Mouse (Mus musculus) stomach, embryonic 16.5 days (tissue): Measurements from ENCODE around the gene Ralbp1. TPM values are rescaled to one million over a fixed set of nuclear protein-coding genes. Genes with fewer than 3 reads are reported as not detected.
A peak's percentile ranks its signal among the peaks of the same experiment; 100 is the strongest.

Source experiments
- ATAC-seq: fragments of 200-750 bp; cut with Nextera tagmentation; 2 replicates; pipeline ENCODE4 v1.8.0; 2017; ENCODE audit warnings: moderate number of reproducible peaks, moderate TSS enrichment; ENCODE audit not compliant: insufficient read depth, low FRiP score
- H3K27ac ChIP-seq: fragments of 300-500 bp; sonication (generic); 2 replicates; pipeline ENCODE4 v1.5.1; 2014; ENCODE audit warnings: low read length
- H3K27me3 ChIP-seq: fragments of 300-500 bp; sonication (generic); 2 replicates; pipeline ENCODE4 v1.6.1; 2014; ENCODE audit warnings: low read length, control low read depth, mixed read lengths; ENCODE audit not compliant: control insufficient read depth, insufficient read depth
- H3K36me3 ChIP-seq: fragments of 300-500 bp; sonication (generic); 2 replicates; pipeline ENCODE4 v1.6.1; 2014; ENCODE audit warnings: low read length; ENCODE audit not compliant: control insufficient read depth, insufficient read depth
- H3K4me1 ChIP-seq: fragments of 300-500 bp; sonication (generic); 2 replicates; pipeline ENCODE4 v1.6.1; 2014; ENCODE audit warnings: low read length, control low read depth, mixed read lengths; ENCODE audit not compliant: control insufficient read depth, insufficient read depth
- H3K4me2 ChIP-seq: fragments of 300-500 bp; sonication (generic); 2 replicates; pipeline ENCODE4 v1.6.1; 2014; ENCODE audit warnings: low read depth, low read length, mixed read lengths
- H3K4me3 ChIP-seq: fragments of 300-500 bp; sonication (generic); replicated peaks from 2 replicates; pipeline ENCODE4 v1.5.1; 2014; ENCODE audit warnings: mild to moderate bottlenecking, low read length
- H3K9ac ChIP-seq: fragments of 300-500 bp; sonication (generic); 2 replicates; pipeline ENCODE4 v1.6.1; 2014; ENCODE audit warnings: low read length
- H3K9me3 ChIP-seq: fragments of 300-500 bp; sonication (generic); replicated peaks from 2 replicates; pipeline ENCODE4 v1.6.1; 2016; ENCODE audit warnings: low read length, control low read depth; ENCODE audit not compliant: control insufficient read depth
- WGBS: fragments of 180-500 bp; shearing (Covaris S2); extraction: QIAGEN DNeasy Blood & Tissue Kit; methylation state at CpG from one replicate; pipeline ENCODE4 v1.1.7; 2014; 5-methylcytosine and 5-hydroxymethylcytosine counted together
- polyA plus RNA-seq: library from polyadenylated mRNA; unstranded; fragments of >200 nt; fragmentation: Nextera tagmentation; extraction: Ambion mirVana; gene quantifications from 2 replicates; pipeline ENCODE4 v1.2.1, GENCODE M21; 2015

Ralbp1 gene
- polyA plus RNA-seq, 1 experiment from 2014 or later = 87.0 TPM

DNA sequence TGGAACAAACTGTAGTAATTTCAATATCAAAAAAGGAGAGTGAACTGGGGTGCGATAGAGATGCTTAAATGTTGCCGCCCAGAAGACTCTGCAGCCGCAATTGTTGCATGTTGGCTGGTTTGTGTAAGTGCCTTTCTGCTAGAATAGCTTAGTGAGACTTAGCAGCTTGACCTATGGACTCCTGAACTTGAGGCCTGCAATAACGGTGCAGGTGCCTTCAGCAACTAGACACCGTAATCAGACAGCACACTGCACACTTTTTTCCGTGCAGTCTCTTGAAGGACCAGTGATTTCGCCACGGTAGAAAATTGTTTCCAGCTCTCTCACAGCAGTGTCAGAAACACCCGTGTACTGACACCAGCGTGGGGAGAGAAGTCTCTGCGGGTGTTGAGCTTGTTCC is 56.6 kb downstream of the Ralbp1 start:
- Histone ChIP-seq H3K27me3 (no peaks in the 10 kb centered on the region), H3K9ac (no peak overlapping the region), H3K9me3 (no peaks in the 10 kb centered on the region), H3K4me2 (no peak overlapping the region), H3K4me1 (0 out of 2 replicates have a peak, but pooled peaks cover 4% of the 10 kb centered on the region), H3K27ac (no peak overlapping the region), H3K4me3 (no peak overlapping the region), H3K36me3 (peaks cover 22% of the 10 kb centered on the region)
- ATAC-seq = no peak
- WGBS = 92% methylated on average over 11 of the region's 11 CpGs

DNA sequence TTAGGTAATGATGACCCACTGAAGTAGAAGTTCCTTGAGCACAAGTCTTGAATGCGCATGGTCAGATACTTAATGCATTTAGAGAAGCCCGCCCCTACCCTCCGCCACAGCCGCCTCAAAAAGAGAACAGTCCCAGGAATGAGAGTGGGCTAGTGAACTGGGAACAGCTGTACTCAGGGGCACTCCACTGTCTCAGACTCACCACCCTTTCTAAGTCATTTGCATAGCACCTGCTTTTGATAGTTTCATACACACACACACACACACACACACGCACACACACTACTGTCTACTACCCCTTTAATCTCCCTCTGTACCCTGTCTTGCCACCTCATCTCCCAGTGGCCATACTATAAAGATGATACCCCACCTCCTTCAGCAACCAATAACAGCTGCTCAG is 57.7 kb downstream of the Ralbp1 start:
- 89% methylated on average over 5 of the region's 5 CpGs for WGBS

GRCm38 (mm10) chr17:65827119-65827840 is 58.3 kb downstream of the Ralbp1 start:
- Histone ChIP-seq H3K27me3 (no peaks in the 10 kb centered on the region), H3K36me3 (peaks cover 16% of the 10 kb centered on the region), H3K9ac (no peak overlapping the region), H3K9me3 (no peaks in the 10 kb centered on the region), H3K4me3 (no peak overlapping the region), H3K4me1 (0 out of 2 replicates have a peak, but pooled peaks cover 4% of the 10 kb centered on the region), H3K27ac (no peak overlapping the region), H3K4me2 (no peak overlapping the region)
- no peak for ATAC-seq
- WGBS = 93% methylated on average over 16 of the region's 16 CpGs

More for the DNA sequence above, 57.7 kb downstream of the Ralbp1 start:
- no peaks in the 10 kb centered on the region for H3K27me3 ChIP-seq
- H3K9me3 ChIP-seq = no peaks in the 10 kb centered on the region
- no peak overlapping the region for H3K27ac ChIP-seq
- ATAC-seq = no peak
- H3K36me3 ChIP-seq = peaks cover 17% of the 10 kb centered on the region
- H3K9ac ChIP-seq = no peak overlapping the region
- H3K4me3 ChIP-seq = no peak overlapping the region
- no peak overlapping the region for H3K4me2 ChIP-seq
- H3K4me1 ChIP-seq = 0 out of 2 replicates have a peak, but pooled peaks cover 4% of the 10 kb centered on the region

DNA sequence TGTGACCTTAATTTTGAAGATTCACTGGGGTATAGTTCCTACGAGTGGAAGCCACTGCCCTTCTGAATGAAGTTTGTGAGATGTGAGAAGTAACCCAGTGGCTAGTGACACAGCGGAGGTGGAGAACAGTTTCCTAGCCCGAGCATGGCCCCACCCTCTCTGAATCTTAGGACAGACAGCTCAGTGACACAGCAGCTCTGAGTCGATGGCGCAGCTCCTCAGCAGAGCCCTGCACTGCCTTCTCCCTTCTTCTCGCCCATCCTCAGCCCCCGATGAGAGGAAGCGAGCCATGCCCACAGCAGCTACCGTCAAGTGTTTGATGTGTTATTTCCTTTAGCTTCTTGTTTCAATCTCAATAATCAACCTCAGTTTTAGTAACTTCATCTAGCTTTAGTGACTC is 59.3 kb downstream of the Ralbp1 start:
- H3K9me3 ChIP-seq = no peaks in the 10 kb centered on the region
- 77% methylated on average over 9 of the region's 9 CpGs for WGBS
- H3K27me3 ChIP-seq = no peaks in the 10 kb centered on the region
- H3K27ac ChIP-seq = no peak overlapping the region
- H3K4me1 ChIP-seq = 0 out of 2 replicates have a peak, but pooled peaks cover 4% of the 10 kb centered on the region
- peaks cover 12% of the 10 kb centered on the region; the same call in 1 of the 2 replicates for H3K36me3 ChIP-seq
- no peak overlapping the region for H3K4me2 ChIP-seq
- H3K4me3 ChIP-seq = no peak overlapping the region
- ATAC-seq = no peak
- H3K9ac ChIP-seq = no peak overlapping the region

DNA sequence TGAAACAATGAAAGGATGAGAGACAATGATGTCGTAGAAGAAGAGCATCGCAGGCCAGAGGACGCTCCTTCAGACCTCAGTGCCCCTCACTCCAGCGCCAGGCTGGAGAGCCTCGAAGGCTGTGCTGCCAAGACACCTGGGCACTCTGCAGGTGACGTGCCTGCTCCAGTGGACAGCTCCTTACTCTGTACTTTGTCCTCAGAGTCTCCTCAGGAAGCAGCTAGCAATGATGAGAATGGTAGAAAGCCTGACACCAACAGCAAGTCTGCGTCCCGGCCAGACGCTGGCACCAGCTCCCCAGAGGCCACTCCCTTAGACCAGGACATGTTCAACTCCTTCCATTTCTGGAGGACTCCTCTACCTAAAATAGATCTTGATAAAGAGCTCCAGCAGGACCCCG is 61.4 kb downstream of the Ralbp1 start:
- Histone ChIP-seq H3K36me3 (peaks cover 12% of the 10 kb centered on the region; the same call in 1 of the 2 replicates), H3K4me2 (no peak overlapping the region), H3K27me3 (no peaks in the 10 kb centered on the region), H3K9me3 (no peaks in the 10 kb centered on the region), H3K9ac (no peak overlapping the region), H3K4me3 (no peak overlapping the region), H3K27ac (no peak overlapping the region), H3K4me1 (no peaks in the 10 kb centered on the region)
- ATAC-seq = no peak
- 91% methylated on average over 10 of the region's 10 CpGs for WGBS

DNA sequence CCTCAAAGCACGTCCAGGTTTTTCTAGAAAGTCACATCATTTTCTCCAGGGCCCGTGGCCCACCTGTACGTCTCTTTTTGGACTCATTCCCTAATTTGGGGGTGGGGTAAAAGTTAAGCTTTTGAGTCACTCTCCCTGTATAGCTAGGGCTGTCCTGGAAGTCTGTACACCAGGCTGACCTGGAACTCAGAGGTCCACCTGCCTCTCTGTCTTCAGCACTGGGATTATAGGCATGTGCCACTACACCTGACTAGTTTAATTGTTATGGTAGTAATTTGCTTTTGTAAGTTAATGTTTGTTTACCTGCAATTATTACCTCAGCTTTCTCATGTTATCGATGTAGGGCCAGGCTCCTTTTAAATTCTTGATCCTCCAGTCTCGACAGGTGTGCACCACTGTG is 63.2 kb downstream of the Ralbp1 start:
- no peaks in the 10 kb centered on the region for H3K27me3 ChIP-seq
- ATAC-seq = no peak
- H3K36me3 ChIP-seq = peaks cover 10% of the 10 kb centered on the region; the same call in 1 of the 2 replicates
- H3K9me3 ChIP-seq = no peaks in the 10 kb centered on the region
- no peak overlapping the region for H3K4me2 ChIP-seq
- H3K4me1 ChIP-seq = no peaks in the 10 kb centered on the region
- 86% methylated on average over 5 of the region's 5 CpGs for WGBS
- no peak overlapping the region for H3K9ac ChIP-seq
- no peak overlapping the region for H3K27ac ChIP-seq
- no peak overlapping the region for H3K4me3 ChIP-seq

DNA sequence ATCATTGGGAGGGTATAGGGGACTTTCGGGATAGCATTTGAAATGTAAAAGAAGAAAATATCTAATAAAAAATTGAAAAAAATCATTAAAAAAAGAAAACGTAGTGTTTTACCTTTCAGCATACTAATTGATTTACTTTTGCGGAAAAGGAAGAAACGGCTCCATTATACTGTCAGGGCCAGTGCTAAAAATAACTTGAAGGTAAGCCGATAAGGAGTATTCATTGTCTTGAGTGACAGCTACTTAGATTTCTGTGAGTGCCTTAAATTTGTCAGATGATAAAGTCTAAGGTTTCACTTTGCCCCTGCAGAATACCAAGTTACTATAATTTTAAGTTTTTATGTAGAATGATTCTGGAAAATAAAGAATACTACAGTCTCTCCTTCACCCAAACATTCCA is 65.4 kb downstream of the Ralbp1 start:
- no peak overlapping the region for H3K4me3 ChIP-seq
- H3K4me1 ChIP-seq = no peaks in the 10 kb centered on the region
- no peak overlapping the region for H3K9ac ChIP-seq
- H3K4me2 ChIP-seq = no peak overlapping the region
- no peak for ATAC-seq
- no peaks in the 10 kb centered on the region for H3K9me3 ChIP-seq
- peaks cover 19% of the 10 kb centered on the region for H3K36me3 ChIP-seq
- 67% methylated on average over 5 of the region's 5 CpGs for WGBS
- no peaks in the 10 kb centered on the region for H3K27me3 ChIP-seq
- H3K27ac ChIP-seq = no peak overlapping the region

GRCm38 (mm10) chr17:65813763-65814162 is 71.8 kb downstream of the Ralbp1 start:
- Histone ChIP-seq H3K9me3 (no peaks in the 10 kb centered on the region), H3K9ac (no peak overlapping the region), H3K27me3 (no peaks in the 10 kb centered on the region), H3K4me2 (no peak overlapping the region), H3K4me3 (no peak overlapping the region), H3K27ac (0 out of 2 replicates have a peak overlapping the region, but pooled peaks have one; percentile 19), H3K4me1 (no peaks in the 10 kb centered on the region), H3K36me3 (peaks cover 32% of the 10 kb centered on the region)
- ATAC-seq = peak; percentile 73
- 75% methylated on average over 8 of the region's 8 CpGs for WGBS

DNA sequence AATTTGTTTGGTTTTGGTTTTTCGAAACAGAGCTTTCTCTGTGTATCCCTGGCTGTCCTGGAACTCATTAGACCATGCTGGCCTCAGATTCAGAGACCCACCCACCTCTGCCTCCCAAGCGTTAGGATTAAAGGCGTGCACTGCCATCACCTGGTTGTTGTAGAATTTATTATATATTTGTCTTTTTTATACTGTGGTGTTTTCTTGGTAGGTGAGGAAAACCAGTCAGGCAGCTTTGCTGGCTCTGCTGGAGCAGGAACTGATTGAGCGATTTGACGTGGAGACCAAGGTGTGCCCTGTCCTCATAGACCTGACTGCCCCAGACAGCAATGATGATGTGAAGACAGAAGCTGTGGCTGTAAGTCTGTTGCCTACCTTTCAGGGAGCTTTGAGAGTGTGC is 74.6 kb downstream of the Ralbp1 start:
- WGBS = 58% methylated on average over 5 of the region's 5 CpGs
- peak; percentile 88 for ATAC-seq

More for the DNA sequence above, 74.6 kb downstream of the Ralbp1 start:
- H3K9me3 ChIP-seq = no peaks in the 10 kb centered on the region
- H3K9ac ChIP-seq = no peak overlapping the region
- no peaks in the 10 kb centered on the region for H3K4me1 ChIP-seq
- no peaks in the 10 kb centered on the region for H3K27me3 ChIP-seq
- peaks cover 22% of the 10 kb centered on the region; the same call in 1 of the 2 replicates for H3K36me3 ChIP-seq
- H3K4me2 ChIP-seq = no peak overlapping the region
- H3K27ac ChIP-seq = no peak overlapping the region
- no peak overlapping the region for H3K4me3 ChIP-seq
